Mouse (Mus musculus) gastrocnemius, postnatal 36 days (tissue): ENCODE results near the gene Arhgap18. TPM values are rescaled to one million over a fixed set of nuclear protein-coding genes. Genes with fewer than 3 reads are reported as not detected.

Experiments used
- DNase-seq, 2 experiments: peaks; one replicate each; pipeline ENCODE4 v3.0.0; 2022
- intact Hi-C: fragments of 180-260 bp; cut with DNase I; formaldehyde crosslinking; loops from one replicate; pipeline ENCODE4 v1.15.1; 2025
- total RNA-seq, 2 experiments: library from RNA; stranded (reverse); gene quantifications; 2 replicates each; pipeline ENCODE4 v1.2.3; 2021

Gene Arhgap18
- total RNA-seq, 2 experiments from 2014 or later, result 3.1 to 4.8 TPM

DNA sequence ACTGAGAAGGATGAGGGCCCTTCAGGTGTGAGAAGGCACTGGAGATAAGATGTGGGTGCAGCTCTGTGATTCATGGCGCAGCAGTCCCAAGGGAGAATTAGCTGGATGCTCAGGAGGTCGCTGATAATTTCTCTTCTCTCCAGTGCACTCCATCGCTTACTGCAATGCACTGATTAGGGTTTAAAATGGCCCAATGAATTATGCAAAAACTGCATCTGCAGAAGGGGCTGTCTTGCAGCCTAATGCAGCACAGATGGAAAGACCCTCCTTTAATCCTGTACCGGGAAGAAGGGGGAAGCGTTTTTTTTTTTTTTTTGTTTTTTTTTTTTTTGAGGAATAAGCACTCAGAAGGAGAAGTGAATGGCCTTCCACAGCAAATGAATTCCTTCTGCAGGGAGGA is 74.1 kb downstream of the Arhgap18 start:
- intact Hi-C loops, result no loop called here
- DNase-seq, result no peak

DNA sequence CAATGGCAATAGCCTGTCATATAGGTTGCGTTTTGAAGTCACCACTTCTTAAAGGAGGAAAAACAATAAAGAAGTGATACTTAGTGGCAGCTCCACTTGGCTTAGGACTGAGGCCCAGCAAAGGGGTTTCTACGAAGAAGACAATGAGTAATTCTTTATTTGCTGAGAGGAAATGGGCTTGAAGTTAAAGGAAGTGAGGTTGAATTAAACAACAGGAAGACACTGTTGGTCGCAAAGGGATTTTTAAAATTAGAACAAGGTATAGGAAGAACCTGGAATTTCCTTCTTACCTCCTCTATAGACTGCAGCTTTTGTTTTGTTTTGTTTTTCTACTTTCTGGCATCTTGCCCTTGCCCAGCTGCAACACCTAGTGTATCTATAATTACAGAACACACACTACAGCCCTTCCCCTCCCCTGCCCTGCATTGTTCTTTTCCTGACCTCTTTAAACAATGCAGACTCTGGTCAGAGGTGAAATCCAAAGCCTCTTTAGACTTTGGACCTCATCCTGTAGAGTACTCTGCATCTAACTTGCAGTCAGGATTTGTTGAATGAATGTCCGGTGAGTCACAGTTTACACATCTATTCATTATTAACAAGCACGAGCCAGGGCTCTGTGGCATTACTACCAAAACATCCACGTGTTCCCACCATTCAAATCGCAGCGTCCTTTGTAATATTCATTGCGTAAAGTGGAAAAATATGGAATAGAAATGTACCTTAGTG is 75.4 kb downstream of the Arhgap18 start:
- no peak for DNase-seq
- intact Hi-C loops, result no loop called here

- DNase-seq, result no peak
- intact Hi-C loops, result no loop called here
Measured at GRCm38 (mm10) chr10:26832068-26832467, 78.8 kb downstream of the Arhgap18 start.

GRCm38 (mm10) chr10:26832669-26833249 is 79.5 kb downstream of the Arhgap18 start:
- DNase-seq, result no peak
- intact Hi-C loops, result no loop called here

GRCm38 (mm10) chr10:26833393-26833792 is 80.2 kb downstream of the Arhgap18 start:
- no peak for DNase-seq
- intact Hi-C loops, result no loop called here

GRCm38 (mm10) chr10:26849311-26849710 is 96.1 kb downstream of the Arhgap18 start:
- intact Hi-C loops, result no loop called here
- no peak for DNase-seq

DNA sequence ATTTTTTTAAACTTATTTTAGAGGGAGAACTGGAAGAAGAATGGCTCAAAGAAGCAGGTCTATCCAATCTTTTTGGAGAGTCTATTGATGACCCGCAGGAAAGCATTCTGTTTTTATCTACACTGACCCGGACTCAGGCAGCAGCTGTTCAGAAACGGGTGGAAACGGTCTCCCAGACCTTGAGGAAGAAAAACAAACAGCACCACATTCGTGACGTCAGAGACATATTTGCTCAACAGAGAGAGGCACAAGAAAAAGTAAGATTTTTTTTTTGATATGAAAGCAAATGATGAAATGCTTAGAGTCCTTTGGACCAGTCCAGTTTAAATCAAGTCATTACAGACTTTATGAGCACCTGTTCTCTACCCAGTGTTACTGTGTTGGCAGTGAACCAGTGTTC is 96.6 kb downstream of the Arhgap18 start:
- intact Hi-C loops, result no loop called here
- no peak for DNase-seq

DNA sequence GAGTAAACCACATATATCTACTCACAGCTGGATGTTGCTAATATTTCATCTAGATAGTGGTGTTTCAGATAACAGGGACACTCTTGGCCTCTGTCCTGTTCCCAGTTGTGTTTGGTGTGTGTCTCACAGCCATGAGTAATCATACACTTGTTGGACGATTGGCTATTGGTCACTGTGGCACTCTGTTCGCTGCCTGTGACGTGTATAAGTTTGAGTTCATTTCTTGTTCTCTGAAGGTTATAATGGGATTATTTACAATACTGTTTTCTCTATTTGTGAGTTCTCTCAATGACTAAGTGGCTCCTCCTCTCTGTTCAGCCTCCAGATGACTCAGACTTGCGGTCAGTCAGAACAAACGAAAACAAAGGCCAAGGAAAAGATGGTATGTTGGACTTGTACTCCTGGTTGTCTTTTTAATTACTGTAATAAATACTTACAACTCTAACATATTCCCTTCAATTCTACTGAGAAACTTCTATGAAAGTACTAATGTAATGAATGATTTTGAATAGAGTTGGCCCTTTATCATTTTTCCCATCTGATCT is 101.4 kb downstream of the Arhgap18 start:
- intact Hi-C loops, result no loop called here
- DNase-seq, result no peak

- DNase-seq, result no peak
- intact Hi-C loops, result no loop called here
Measured at GRCm38 (mm10) chr10:26855851-26856535, 102.8 kb downstream of the Arhgap18 start.

DNA sequence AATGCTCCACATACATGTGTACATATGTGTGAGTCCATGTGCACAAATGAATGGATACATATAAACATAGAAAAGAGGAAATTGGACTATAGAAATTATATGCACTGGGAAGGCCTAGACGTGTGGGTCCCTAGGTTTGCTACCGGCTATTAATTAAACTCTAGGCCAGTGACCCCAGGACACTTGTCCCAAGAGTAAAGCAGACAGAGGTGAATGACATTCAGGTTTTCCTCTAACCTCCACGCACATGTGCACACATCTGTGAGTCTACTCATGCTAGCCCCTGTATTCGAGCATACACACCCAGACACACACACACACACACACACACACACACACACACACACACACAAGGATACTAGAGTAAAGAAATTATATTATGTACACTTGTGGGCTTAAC is 104.4 kb downstream of the Arhgap18 start:
- intact Hi-C loops, result no loop called here
- no peak for DNase-seq

- DNase-seq, result no peak
- intact Hi-C loops, result no loop called here
Measured at GRCm38 (mm10) chr10:26858537-26858936, 105.3 kb downstream of the Arhgap18 start.

DNA sequence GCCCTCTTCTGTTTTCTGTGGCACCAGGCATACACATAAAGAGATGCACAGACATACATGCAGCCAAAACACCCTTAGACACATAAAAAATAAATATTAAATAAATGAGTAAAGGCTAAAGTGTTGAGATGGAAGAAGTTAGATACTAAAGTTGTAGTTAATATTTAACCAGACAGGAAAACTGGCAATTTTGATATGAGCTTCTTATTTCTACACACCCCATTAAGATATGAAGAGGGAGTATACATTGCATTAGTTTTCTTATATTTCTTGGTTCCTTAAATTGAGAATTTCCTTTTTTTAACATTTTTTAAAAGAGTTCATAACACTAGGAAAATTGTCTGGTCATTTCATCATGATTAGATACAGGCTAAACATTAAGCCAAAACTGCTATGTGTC is 108.0 kb downstream of the Arhgap18 start:
- intact Hi-C loops, result no loop called here
- no peak for DNase-seq

GRCm38 (mm10) chr10:26862207-26862606 is 109.0 kb downstream of the Arhgap18 start:
- intact Hi-C loops, result no loop called here

GRCm38 (mm10) chr10:26863982-26864381 is 110.8 kb downstream of the Arhgap18 start:
- intact Hi-C loops, result no loop called here
- DNase-seq, result no peak

More at GRCm38 (mm10) chr10:26862207-26862606, 109.0 kb downstream of the Arhgap18 start:
- no peak for DNase-seq

DNA sequence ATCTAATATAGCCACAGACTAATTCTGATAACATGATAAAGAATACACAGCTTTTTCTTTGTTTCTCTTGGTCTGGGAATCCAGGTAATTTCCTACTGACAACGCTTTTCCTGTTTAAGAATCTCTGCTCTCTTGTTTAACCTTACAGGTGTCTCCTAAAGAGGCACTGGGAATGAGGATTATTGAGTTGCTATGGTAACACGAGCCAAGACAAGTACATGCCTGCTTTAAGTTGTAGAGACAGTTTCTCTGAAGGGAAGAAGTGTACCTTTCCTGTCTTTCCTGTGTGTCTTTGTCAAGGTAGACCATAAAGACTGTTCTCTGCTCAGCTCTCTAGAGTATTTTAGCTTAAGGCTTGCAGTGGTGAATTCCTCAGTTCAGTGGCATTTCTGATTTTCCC is 117.6 kb downstream of the Arhgap18 start:
- intact Hi-C loops, result loop anchor here (10.0 kb wide), 1 partner anchor 366 kb away; no protein-coding TSS in a partner anchor
- no peak for DNase-seq

- intact Hi-C loops, result loop anchor here (10.0 kb wide), 1 partner anchor 373 kb away; no protein-coding TSS in a partner anchor
- DNase-seq, result no peak
Measured at GRCm38 (mm10) chr10:26877309-26877708, 124.1 kb downstream of the Arhgap18 start.

- intact Hi-C loops, result loop anchor here (10.0 kb wide), 1 partner anchor 374 kb away; no protein-coding TSS in a partner anchor
- DNase-seq, result no peak
Measured at GRCm38 (mm10) chr10:26878924-26879600, 125.8 kb downstream of the Arhgap18 start.

DNA sequence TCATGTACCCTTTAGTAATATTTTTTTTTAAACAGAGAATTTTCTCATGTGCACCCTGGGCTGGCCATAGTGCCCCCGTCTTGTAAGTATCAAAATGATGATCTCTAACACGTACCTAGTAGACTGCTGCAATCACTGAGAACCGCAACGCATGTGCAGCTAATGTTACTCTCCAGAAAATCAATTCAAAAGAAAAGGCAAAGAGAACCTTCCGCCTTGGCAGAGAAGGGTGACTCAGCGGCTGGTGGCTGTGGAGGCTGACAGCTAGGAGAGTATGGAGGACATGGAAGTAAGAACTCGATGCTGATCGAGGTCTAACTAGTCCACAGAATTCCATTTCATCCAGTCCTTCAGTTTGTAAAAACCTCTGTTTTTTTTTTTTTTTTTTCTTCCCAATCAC is 131.7 kb downstream of the Arhgap18 start:
- DNase-seq, result no peak
- intact Hi-C loops, result no loop called here

DNA sequence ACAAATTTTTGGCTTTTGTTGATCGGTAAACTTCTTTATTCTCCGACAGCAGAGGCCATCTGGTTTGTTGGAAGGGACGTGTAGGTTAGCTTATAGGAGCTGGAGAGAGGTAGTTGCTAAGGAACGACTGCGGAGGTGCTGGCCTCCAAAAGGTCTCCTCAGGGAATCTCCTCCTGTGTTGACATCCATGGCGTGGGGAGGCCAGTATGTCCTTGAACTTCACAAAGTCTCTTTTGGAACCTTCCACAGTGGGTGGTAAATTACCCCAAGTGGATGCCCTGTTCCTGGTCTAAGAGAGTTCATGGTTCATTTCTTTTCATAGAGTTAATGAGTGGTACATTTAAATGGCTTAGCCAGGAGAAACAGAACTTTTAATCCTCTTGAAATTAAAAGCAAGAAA is 136.0 kb downstream of the Arhgap18 start:
- intact Hi-C loops, result no loop called here
- no peak for DNase-seq

DNA sequence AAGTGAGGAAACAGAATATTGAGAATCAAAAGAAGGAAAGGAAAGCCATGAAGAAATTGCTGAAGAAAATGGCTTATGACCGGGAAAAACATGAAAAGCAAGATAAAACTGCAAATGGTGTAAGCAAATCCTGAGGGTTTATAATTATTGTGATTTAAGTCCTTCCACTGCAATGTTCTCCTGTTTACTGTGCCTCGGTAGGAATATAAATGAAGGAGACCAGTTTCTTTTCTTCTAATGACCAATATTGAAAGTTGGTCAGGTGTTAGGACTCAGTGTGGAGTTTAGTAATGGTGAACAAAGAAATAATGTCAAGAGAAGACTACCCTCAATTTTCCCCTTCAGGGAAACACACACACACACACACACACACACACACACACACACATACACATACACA is 136.5 kb downstream of the Arhgap18 start:
- intact Hi-C loops, result loop anchor here (2.0 to 10.0 kb wide), 2 partner anchors 179 to 515 kb away; partner anchors contain the start of gene L3mbtl3
- DNase-seq, result no peak
